Mouse (Mus musculus): ENCODE measurements around the gene Urm1. TPM values are rescaled to one million over a fixed set of nuclear protein-coding genes. Genes with fewer than 3 reads are reported as not detected.
A peak's percentile ranks its signal among the peaks of the same experiment; 100 is the strongest.

The Urm1 gene
- total and polyA plus RNA-seq, 3 experiments = 90.5 to 131 TPM; not detected in 1

- Histone ChIP-seq H3K9me3 (replicated peaks; ENCODE audit: insufficient read depth, low read length) (no peaks in the 10 kb centered on the region), H3K27ac (ENCODE audit: control insufficient read depth, low read depth, low read length) (peak overlapping the region; percentile 62), H3K4me1 (ENCODE audit: control insufficient read depth in 1 of 2, insufficient read depth in 2 of 2, low read length in 2 of 2) (peaks cover 0 to 14% of the 10 kb centered on the region in 2 experiments; a peak in 3 of 4 replicates), H3K36me3 (ENCODE audit: control insufficient read depth in 1 of 2, insufficient read depth in 2 of 2, low read length in 2 of 2) (peaks cover 2 to 14% of the 10 kb centered on the region in 2 experiments), H3K27me3 (ENCODE audit: control insufficient read depth in 1 of 2, insufficient read depth in 2 of 2, low read length in 2 of 2) (no peaks in the 10 kb centered on the region), H3K9ac (ENCODE audit: control insufficient read depth, low read depth, low read length, poor library complexity, severe bottlenecking) (peak overlapping the region; percentile 92), H3K79me2 (ENCODE audit: control insufficient read depth, insufficient read depth, low read length, poor library complexity) (peaks cover 14% of the 10 kb centered on the region), H3K4me3 (ENCODE audit: control insufficient read depth in 1 of 2, insufficient read depth in 1 of 2, low read depth in 2 of 2, low read length in 2 of 2) (peak overlapping the region; percentile 82 to 88)
- peak; percentile 92 for DNase-seq (ENCODE audit: low read depth, low spot score)
- TF ChIP-seq GATA1 (IDR thresholded peaks at IDR 0.05; ENCODE audit: low read depth, low read length) (no peak), ZC3H11A (IDR thresholded peaks at IDR 0.05; ENCODE audit: low read depth, low read length) (no peak), MEF2A (IDR thresholded peaks at IDR 0.05; ENCODE audit: extremely low read depth, insufficient replicate concordance, low read depth, low read length, poor library complexity, severe bottlenecking) (no peak), ETS1 (IDR thresholded peaks at IDR 0.05; ENCODE audit: low read depth, low read length) (no peak), ELF1 (IDR thresholded peaks at IDR 0.05; ENCODE audit: low read depth, low read length) (peak; percentile 57; the same call in 1 of the 2 replicates), HCFC1 (IDR thresholded peaks at IDR 0.05; ENCODE audit: low read depth, low read length) (no peak; the same call in 1 of the 2 replicates), ZKSCAN1 (IDR thresholded peaks at IDR 0.05; ENCODE audit: low read depth, low read length) (no peak), CHD1 (IDR thresholded peaks at IDR 0.05; ENCODE audit: low read depth, low read length) (no peak), KAT2A (conservative IDR thresholded peaks at IDR 0.05; ENCODE audit: low read depth, low read length) (no peak), NELFE (IDR thresholded peaks at IDR 0.05; ENCODE audit: low read depth, low read length) (peak; percentile 32; the same call in 1 of the 2 replicates), ZNF384 (IDR thresholded peaks at IDR 0.05; ENCODE audit: low read depth, low read length) (no peak), SIN3A (IDR thresholded peaks at IDR 0.05; ENCODE audit: low read length) (peak; percentile 43), POLR2AphosphoS5 (IDR thresholded peaks at IDR 0.05; ENCODE audit: borderline replicate concordance, low read depth, low read length) (no peak), CTCF (IDR thresholded peaks at IDR 0.05 in 2 of 3, conservative IDR thresholded peaks at IDR 0.05 in 1 of 3; ENCODE audit: control insufficient read depth in 1 of 3, insufficient read depth in 1 of 3, low read depth in 2 of 3, low read length in 3 of 3, poor library complexity in 1 of 3, severe bottlenecking in 1 of 3) (peak in 2 of 3 experiments; percentile 51 to 61; a peak in 5 of 6 replicates), GABPA (IDR thresholded peaks at IDR 0.05; ENCODE audit: low read depth, low read length) (no peak), POLR2AphosphoS2 (IDR thresholded peaks at IDR 0.05; ENCODE audit: low read length) (no peak), JUND (IDR thresholded peaks at IDR 0.05; ENCODE audit: low read depth, low read length) (no peak), UBTF (IDR thresholded peaks at IDR 0.05; ENCODE audit: borderline replicate concordance, insufficient read depth, low read depth, low read length) (no peak), NRF1 (IDR thresholded peaks at IDR 0.05; ENCODE audit: insufficient read depth, low read depth, low read length, poor library complexity, severe bottlenecking) (no peak), SMC3 (IDR thresholded peaks at IDR 0.05; ENCODE audit: low read depth, low read length) (peak; percentile 20; the same call in 1 of the 2 replicates), E2F4 (IDR thresholded peaks at IDR 0.05; ENCODE audit: borderline replicate concordance, low read depth, low read length) (0 out of 2 replicates have a peak, but pooled peaks have one; percentile 18), RAD21 (IDR thresholded peaks at IDR 0.05; ENCODE audit: low read depth, low read length) (no peak; the same call in 1 of the 2 replicates), POLR2A (IDR thresholded peaks at IDR 0.05; ENCODE audit: control insufficient read depth in 1 of 2, insufficient read depth in 1 of 2, low read depth in 1 of 2, low read length in 2 of 2, poor library complexity in 1 of 2) (peak; percentile 53 to 71; a peak in 2 of 4 replicates), MXI1 (IDR thresholded peaks at IDR 0.05; ENCODE audit: low read depth, low read length) (peak; percentile 72), TAL1 (IDR thresholded peaks at IDR 0.05; ENCODE audit: low read length) (no peak), MAX (IDR thresholded peaks at IDR 0.05; ENCODE audit: low read length) (peak; percentile 44; the same call in 1 of the 2 replicates), ZMIZ1 (IDR thresholded peaks at IDR 0.05; ENCODE audit: low read depth, low read length) (0 out of 2 replicates have a peak, but pooled peaks have one; percentile 63), MAZ (IDR thresholded peaks at IDR 0.05; ENCODE audit: low read depth, low read length) (peak; percentile 73; the same call in 1 of the 2 replicates), USF2 (IDR thresholded peaks at IDR 0.05; ENCODE audit: borderline replicate concordance in 1 of 2, insufficient read depth in 1 of 2, low read depth in 1 of 2, low read length in 2 of 2) (no peak), USF1 (IDR thresholded peaks at IDR 0.05; ENCODE audit: low read depth, low read length) (no peak), MYC (IDR thresholded peaks at IDR 0.05; ENCODE audit: low read depth, low read length) (no peak), TCF12 (IDR thresholded peaks at IDR 0.05; ENCODE audit: low read depth, low read length) (no peak)
Observed at GRCm38 (mm10) chr2:29889991-29890833, 70.3 kb downstream of the Urm1 start.

Measured in MEL (cell line).